Mouse (Mus musculus) left cerebral cortex, adult 8-10 months (tissue): Measurements from ENCODE around the gene Amh. TPM values are rescaled to one million over a fixed set of nuclear protein-coding genes. Genes with fewer than 3 reads are reported as not detected.

Experiments used
- DNase-seq, 2 experiments: peaks; one replicate each; pipeline ENCODE4 v3.0.0; 2022; ENCODE audit warnings: low spot score in 2 of 2
- total RNA-seq, 4 experiments: library from RNA; stranded (reverse); gene quantifications; 2 replicates each; pipeline ENCODE4 v1.2.4; 2022

Gene Amh
- 1 to 10 TPM; 1.1 to 2.2 (median 1.7) TPM for total RNA-seq

DNA sequence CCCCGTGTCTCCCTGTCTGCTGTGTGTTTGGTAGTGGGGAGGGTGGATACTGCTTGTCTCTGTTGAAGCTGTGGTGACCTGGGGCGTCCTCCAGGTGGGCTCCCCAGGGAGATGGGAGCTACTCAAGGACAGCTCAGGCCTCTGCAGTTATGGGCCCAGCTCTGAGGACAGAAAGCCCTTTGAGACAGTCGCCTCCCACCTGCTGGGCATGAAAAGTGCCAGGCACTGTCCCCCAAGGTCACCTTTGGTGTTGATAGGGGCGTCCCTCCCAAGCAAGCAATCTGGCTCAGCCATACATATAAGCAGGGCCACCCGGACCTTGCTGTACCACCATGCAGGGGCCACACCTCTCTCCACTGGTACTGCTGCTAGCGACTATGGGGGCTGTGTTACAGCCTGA lies at the start of gene Amh:
Amh (plus strand) TSS at position 328 of the 400 bp plus-strand sequence.
- no peak for DNase-seq

DNA sequence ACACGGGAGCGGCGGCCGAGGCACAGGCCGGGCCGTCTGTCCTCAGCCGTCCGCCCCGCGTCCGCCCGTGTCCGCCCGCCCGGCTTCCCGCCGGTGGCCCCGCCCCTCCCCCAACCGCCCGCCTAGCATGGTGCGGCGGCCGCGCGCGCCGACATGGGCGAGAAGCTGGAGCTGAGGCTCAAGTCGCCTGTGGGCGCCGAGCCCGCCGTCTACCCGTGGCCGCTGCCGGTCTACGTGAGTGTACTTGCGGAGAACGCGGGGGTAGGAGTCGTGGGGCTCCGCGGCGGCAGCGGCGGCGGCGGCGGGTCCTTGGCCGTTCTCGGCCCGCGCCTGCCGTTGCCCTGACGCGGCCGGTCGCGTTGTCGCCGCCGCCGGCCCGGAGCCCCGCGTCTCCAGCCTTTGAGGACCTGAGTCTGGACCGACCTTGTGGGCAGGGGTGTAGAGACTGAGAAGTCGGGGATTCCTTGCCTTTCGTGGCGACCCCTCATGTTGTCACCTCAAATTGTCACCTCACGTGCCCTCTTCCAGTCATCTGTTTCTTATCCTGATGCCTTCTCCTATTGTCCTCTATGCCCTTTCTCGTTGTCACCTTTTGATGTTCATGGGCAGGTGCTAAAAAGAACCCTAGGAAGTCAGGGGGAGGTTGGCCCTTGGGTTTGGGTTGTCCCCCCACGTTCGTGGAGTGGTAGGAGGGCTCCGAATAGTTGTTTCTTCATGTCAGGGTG lies 49.6 kb upstream of the Amh start:
- no peak for DNase-seq

DNA sequence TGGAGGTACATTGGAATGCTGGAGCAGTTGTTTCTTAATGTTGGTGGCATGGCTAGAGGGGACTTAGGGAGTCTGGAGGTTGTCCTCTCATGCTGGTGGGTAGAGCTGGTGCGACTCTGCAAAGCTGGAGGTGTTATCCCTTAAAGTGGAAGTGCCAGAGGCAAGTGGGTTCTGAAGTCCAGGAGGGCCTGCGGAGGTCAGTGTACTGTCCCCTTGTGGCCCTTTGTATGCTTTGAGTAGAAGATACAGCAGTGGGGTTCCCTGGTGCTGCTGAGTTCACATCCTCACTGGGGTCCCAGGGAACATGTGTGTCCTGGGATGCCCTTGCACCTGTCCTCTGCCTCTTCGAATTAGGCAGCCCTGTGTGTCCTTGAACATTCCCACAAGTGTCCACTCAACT lies 48.9 kb upstream of the Amh start:
- no peak for DNase-seq

DNA sequence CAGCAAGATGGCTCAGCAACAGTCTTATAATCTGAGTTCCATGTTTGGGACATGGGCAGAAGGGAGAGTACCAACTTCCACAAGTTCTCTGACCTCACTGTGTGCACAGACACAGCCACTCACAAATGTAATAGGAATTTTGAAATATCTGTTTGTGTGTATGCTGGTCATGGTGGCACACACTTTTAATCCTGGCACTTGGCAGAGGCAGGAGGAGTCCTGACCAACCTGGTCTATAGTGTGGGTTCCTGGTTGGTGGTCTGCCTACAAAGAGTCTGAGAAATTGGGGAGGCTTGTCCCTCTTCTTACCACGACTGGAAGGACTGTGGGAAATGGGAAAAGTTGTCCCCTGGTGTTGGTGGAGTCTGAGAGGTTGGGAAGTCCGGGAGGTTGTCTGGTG lies 48.5 kb upstream of the Amh start:
- no peak for DNase-seq

DNA sequence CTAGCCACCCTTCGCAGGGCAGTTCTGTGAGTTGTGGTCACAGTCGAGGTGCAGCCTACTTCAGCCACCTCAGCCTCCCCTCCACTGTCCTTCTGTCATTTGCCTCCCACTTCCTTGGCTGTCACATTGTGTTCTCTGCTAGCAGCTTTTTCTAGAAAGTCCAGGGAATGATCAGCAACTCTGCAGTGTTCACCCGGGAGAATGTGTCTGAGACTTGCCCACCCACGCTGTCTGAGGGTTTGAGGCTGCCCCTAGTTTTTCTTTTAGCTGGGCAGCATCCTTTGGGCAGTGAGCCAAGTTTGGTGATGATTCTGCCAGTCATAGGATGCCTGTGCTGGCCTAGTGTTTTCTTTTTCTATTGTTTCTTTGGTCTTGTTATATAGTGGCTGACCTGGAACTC lies 48.1 kb upstream of the Amh start:
- DNase-seq = peak in 1 of 2 experiments; percentile 72

DNA sequence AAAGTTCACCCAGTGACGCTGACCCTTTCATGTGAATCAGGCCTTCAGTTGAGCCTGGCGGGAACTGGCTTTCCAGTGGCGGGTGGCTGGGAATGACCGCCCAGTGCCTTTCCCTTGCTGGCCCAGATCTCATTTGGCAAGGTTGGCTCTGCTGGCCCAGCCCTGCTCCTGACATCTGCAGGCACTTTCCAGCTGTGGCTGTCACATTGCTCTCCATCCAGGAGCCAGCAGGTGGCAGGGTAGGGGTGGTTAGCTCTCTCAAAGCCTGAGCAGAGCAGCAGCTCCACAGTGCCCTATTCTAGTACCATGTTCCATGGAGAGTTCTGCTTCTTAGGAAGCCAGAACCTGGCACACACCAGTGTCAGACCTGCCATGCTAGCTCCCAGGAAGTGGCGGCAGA lies 47.3 kb upstream of the Amh start:
- DNase-seq = peak in 1 of 2 experiments; percentile 64

DNA sequence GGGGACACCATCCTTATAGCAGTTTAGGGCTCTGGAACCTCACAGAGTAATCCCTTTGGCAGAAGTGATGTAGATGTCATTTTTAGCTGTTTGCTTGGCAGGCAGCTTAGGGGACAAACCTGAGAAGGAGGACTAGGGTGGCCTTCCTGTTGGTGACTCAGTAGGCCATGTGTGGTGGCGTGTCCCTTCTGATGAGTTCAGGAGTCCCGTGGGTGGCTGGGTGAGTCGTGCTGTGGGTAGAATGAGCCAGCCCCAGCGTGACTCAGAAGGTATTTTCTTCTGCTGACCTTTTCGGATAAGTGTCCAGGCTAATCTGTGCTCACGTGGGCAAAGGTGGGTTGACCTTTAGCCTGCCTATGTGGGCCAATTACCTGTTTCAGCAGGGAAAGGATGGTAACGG lies 46.4 kb upstream of the Amh start:
- DNase-seq = peak in 1 of 2 experiments; percentile 67

DNA sequence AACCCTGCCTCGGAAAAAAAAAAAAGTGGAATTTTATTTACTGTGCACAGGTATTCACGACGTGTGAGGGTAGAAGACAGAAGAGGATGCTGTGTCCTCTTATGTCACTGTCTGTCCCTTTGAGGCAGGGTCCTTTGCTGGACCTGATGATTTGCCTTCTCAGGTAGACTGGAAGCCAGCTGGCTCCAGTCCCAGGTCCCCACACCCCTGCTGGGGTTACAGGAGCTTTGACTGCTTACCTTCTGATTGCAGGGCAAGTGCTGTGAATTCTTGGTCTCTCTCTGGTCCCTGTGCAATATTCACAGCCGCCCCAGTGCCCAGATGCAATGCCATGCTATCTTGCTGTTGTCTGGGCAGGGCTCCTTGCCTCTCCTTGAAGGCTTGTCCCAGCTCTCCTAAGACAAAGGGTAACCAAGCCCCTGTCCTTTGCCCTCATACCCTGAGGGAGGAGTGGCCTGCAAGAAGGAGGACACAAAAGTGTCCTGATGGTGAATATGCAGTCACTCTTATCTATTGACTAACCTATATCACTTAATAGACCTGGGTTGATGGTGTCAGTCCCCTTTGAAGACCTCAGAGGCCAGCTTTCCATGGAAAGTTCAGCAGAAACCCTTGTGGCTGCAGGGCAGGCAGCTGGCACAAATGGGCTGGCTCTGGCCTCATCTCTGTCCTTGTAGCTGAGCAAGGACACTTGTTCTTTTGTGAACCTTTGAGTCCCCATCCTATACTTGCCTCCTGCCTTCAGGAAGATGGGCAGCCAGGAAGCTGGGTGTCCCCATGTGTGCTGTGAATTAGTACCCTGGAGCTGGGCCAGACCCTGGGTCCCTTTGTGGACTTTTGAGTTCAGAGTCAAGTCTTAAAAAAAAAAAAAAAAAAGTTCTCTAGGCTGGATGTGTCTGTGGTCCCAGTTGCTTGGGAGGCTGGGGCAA lies 44.2 kb upstream of the Amh start:
- DNase-seq = no peak

DNA sequence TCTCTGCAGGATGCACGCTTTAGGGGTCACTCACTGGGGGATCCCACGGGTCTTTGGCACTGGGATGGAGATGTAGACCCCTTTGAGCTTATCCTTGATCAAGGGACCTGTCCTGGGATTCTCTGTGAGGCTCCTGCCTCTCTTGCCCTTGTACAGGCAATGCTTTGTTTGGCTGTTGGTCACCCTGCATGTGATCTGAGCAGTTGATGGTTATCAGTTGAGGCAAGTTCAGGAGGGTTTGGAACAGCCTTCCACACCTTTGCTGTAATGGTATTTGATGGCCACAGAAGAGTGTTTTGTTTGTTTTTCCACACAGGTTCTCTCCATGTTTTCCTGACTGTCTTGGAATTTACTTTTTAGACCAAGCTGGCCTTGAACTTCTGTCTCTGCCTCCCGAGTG lies 43.2 kb upstream of the Amh start:
- DNase-seq = no peak

DNA sequence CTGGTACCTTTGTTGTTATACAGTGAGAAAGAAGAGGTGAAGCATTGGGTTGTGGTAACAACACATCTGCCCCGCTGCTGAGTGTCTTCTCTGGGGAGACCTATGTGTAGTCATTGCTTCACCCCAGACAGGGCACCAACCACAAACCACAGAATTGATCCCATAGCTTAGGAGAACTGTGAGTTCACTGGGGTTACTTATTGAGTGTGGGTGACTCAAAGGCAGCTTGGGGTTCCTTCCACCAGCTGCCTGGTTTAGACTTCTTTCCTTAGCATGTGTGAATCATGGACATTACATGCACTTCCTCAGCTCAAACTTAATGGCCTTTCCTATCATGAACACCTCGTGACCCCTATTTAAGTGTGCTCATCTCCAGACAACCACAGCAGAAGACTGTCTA lies 41.5 kb upstream of the Amh start:
- no peak for DNase-seq

DNA sequence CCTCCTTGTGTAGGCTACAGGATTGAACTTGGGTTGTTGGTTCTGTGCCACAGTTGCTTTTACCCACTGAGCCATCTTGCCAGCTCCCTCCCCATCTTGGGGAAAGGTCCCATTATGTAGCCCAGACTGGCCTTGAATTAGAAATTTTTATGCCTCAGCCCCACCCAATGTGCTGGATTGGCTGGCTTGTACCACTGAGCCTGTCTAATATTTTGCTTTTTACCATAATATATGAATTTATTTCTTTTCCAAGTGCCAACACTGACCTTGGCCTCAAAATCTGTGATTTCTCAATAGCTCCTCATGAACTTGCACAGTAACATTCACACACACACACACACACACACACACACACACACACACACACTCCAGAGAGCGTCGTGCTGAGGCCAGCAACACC lies 39.3 kb upstream of the Amh start:
- DNase-seq = no peak

DNA sequence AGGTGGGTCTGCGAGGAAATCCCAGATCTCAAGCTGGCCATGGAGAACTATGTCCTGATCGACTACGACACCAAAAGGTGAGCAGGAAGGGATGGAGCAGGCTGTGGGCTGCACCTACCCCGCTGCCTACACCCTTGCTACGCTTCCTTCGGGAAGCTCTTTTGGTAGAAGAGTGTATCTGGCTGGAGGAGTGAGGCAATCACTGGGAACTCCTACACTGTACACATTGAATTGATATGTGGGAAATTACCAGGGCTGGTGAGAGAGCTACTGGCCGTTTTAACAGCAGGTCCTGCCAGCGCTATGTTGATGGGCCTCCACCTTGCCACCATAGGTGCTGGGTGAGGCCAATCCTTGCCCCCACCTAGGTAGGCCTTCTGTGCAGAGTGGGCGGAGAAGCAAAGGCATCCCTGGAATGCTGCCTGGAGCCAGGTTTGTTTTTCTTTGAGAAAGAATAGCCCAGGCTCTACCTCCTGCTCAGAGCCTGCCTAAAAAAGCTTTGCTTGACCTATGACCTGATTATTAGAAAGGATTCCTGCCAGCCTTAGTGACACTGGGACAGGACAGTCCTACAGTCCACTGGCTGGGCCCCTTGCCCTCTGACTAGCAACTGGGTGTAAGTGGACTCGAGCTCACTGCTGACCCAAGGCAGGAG lies 38.8 kb upstream of the Amh start:
- no peak for DNase-seq

DNA sequence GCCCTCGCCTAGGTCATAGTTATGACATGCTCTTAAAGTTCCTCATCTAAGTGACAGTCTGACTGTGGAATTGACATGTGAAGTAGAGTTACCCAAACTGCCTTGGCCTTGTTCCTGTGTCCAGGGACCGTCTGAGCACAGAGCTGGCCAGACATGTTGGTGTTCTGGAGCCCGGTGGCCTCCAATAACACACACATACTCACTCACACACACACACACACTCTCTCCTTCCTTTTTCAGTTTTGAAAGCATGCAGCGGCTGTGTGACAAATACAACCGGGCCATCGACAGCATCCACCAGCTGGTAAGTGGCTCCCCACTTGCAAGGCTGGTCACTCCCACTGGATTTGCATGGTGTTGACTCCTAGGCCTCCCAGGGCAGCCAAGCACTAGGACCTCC lies 36.7 kb upstream of the Amh start:
- no peak for DNase-seq

DNA sequence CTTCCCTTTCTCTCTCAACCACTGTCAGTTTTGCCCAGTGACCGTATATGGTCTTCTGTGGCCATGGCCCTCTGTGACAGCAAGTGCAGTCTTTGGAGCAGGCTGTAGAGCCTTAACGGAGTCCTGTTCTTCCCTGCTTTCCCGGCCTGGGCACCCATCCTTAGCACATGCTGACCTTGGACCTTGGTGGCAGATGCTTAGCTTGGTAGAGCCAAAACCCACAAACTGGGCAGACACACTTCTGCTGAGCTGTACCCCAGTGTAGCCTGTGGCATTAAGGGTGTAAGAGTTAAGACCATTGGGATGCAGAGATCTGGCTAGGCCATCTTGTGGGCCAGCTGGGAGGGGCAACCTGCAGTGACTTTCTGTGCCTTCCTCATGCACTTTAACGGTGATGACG lies 31.2 kb upstream of the Amh start:
- no peak for DNase-seq

DNA sequence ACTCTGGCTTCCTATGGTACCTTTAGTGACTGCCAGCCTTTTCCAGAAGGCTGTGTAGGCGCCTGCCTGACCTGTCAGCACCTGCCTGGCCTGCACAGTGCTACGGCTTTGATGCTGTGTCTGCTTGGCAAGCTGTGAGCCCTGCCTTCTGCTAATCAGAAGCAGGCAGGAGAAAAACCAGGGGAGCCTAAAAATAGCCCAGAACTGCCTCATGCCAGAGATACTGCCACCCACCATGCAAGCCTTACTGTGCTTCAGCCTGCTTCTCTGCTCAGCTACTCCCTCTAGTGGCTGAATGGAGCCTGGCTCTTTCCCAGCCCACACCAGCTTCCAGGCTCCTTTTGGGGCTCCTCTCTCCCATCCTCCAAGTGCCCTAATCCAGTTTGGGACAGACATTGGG lies 30.5 kb upstream of the Amh start:
- peak; percentile 81 to 90 for DNase-seq

DNA sequence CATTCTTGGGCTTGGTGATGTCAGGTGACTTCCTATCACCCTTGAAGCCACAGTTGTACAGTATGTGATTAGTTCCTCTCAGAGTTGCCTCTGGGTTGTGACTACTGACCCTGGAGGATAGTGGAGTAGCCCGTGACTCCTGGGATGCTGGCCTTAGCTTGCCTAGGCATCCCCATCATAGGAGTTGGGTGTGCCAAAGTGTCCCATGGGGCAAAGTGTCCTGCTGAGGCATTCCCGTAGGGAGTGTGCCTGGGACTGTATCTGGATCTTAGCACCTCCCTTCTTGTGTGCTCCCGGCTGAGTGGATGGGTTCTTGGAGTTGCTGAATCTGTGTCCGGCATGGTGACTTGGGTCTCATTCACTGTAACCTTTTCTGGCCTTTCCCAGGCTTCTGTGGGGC lies 30.1 kb upstream of the Amh start:
- DNase-seq = no peak

DNA sequence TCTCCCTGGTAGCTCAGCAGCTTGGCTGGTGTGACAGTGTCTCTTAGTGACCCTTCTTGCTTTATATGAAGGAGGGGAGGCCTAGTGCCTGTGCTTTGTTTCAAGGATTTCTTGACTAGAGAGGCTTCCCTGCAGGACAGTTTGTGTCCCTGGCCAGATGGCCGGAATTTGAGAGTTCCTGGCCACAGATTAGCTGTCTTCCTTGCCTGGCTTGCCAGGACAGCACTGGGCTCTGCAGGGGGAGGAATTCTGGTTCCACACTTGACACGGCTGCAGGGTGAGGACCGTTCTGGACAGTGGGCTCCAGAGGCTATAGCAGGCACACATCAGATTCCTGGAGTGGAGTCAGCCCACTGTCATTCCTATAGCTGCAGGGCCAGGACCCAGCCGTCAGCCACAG lies 29.3 kb upstream of the Amh start:
- no peak for DNase-seq

DNA sequence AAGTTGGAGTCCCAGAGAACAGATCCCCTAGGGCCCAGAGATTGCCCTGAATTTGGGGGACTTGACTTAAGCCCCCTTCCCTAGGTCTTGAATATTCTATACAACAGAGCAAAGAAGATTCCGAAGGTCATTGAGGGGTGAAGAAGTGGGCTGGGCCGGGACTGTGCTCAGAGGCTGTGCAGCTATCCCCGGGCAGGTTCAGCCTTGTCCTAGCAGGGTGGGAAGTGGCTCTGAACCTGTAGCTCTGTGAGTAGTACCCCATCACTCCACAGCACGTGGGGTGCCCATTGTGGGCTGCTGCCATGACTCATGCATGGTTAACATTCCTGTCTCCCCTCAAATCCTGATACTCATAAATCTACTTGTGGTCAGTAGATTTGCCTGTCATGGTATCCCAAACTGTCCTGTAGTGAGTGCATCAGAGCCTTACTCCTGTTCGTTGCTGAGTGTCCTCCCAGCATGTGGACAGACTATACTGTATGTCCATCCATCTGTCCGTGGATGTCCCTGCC lies 28.6 kb upstream of the Amh start:
- DNase-seq = no peak

DNA sequence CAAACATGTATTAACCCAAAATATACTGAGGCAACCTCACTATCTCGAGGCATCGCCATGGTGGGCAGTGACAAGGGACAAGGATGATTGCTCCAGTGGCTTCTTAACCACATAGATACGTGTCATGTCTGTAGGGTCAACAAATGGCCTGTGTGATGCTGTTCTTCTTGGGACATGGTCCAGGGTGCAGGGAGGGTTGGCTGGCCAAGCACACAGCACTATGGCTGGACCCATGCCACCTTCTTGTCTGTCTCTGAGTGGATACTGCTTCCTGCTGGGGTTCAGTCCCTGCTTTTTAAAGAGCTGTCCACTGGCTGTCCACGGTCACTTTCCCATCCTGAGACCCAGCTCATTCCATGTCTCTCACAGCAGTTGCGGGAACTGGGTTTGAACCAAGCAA lies 27.9 kb upstream of the Amh start:
- no peak for DNase-seq

DNA sequence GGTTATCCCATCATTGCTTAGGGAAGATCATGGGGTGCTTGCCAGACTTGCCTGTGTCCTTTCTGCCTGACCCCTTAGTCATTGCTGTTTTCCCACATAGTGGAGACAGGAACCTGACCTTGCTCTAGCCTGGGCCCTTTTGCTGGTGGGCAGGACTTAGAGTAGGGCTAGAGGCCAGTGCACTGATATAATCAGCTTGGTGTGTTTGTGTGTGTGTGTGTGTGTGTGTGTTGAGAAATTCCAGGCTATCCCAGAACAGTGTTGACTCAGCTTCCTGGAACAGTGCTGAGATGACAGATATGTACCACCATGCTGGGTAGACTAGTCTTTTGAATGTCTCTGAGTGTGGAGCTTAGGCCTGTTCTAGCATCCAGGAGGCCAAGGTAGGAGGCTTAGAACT lies 25.5 kb upstream of the Amh start:
- DNase-seq = no peak

DNA sequence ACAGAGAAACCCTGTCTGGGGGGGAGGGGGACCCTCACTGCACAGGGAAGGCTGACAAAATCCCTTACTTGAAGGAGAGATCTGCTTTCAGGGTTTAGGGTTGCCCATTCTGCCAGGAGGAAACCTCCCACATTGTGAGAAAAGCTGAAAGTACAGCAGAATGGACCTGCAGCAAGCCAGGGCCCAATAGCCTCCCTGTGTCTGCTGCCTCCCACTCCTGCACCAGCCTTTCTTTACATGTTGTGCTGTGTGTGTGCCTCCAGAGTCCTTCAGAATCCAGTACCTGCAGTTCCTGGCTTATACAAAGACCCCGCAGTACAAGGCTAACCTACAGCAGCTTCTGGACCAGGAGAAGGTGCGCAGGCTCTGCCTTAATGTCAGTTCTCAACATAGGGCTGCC lies 20.7 kb upstream of the Amh start:
- no peak for DNase-seq

DNA sequence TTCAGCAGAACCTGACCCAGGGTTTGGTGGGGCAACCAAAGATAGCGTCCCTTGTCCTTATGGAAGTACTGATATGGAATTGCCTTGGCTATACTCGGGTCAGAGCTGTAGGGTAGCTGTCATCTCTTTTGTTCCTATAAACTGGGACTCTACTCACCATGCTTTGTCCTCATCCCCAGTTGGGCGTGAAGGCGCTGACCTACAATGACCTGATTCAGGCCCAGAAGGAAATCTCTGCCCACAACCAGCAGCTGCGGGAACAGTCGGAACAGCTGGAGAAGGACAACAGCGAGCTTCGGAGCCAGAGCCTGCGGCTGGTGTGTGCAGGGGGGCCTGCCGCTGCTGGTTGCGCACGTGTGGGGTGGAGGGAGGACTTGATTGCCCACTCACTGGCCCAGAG lies 20.2 kb upstream of the Amh start:
- no peak for DNase-seq
